Mouse (Mus musculus): ENCODE data around the gene Atp6v1g2. TPM values are rescaled to one million over a fixed set of nuclear protein-coding genes. Genes with fewer than 3 reads are reported as not detected.
A peak's percentile ranks its signal among the peaks of the same experiment; 100 is the strongest.

The Atp6v1g2 gene
- polyA plus RNA-seq, 1 experiment from 2014 or later: 5.9 TPM

GRCm38 (mm10) chr17:35269653-35270347, 36.3 kb downstream of the Atp6v1g2 start:
- no peak overlapping the region for H3K4me2 ChIP-seq (ENCODE audit: low read depth, low read length)
- H3K9ac ChIP-seq (ENCODE audit: low read length): no peak overlapping the region
- no peak overlapping the region for H3K27ac ChIP-seq (ENCODE audit: low read length)
- 28% methylated on average over 3 of the region's 3 CpGs for WGBS
- H3K4me3 ChIP-seq (ENCODE audit: low read length): no peak overlapping the region
- H3K9me3 ChIP-seq (ENCODE audit: control insufficient read depth, low read length): no peaks in the 10 kb centered on the region
- no peaks in the 10 kb centered on the region for H3K27me3 ChIP-seq (ENCODE audit: control insufficient read depth, insufficient read depth, low read depth, low read length)
- ATAC-seq (ENCODE audit: low read depth): no peak
- H3K36me3 ChIP-seq (ENCODE audit: control insufficient read depth, insufficient read depth, low read length): no peaks in the 10 kb centered on the region
- no peaks in the 10 kb centered on the region for H3K4me1 ChIP-seq (replicated peaks; ENCODE audit: control insufficient read depth, insufficient read depth, low read length)

GRCm38 (mm10) chr17:35272249-35272648, 38.8 kb downstream of the Atp6v1g2 start:
- Histone ChIP-seq H3K9ac (ENCODE audit: low read length) (no peak overlapping the region), H3K4me3 (ENCODE audit: low read length) (no peak overlapping the region), H3K4me1 (replicated peaks; ENCODE audit: control insufficient read depth, insufficient read depth, low read length) (no peaks in the 10 kb centered on the region), H3K9me3 (ENCODE audit: control insufficient read depth, low read length) (no peaks in the 10 kb centered on the region), H3K4me2 (ENCODE audit: low read depth, low read length) (no peak overlapping the region), H3K36me3 (ENCODE audit: control insufficient read depth, insufficient read depth, low read length) (no peaks in the 10 kb centered on the region), H3K27me3 (ENCODE audit: control insufficient read depth, insufficient read depth, low read depth, low read length) (peaks cover 12% of the 10 kb centered on the region), H3K27ac (ENCODE audit: low read length) (no peak overlapping the region)
- no peak for ATAC-seq (ENCODE audit: low read depth)
- WGBS: 65% methylated on average over 3 of the region's 3 CpGs

GRCm38 (mm10) chr17:35274770-35275169, 41.3 kb downstream of the Atp6v1g2 start:
- no peaks in the 10 kb centered on the region for H3K4me1 ChIP-seq (replicated peaks; ENCODE audit: control insufficient read depth, insufficient read depth, low read length)
- ATAC-seq (ENCODE audit: low read depth): peak; percentile 68; the same call in 1 of the 2 replicates
- no peak overlapping the region for H3K9ac ChIP-seq (ENCODE audit: low read length)
- H3K27me3 ChIP-seq (ENCODE audit: control insufficient read depth, insufficient read depth, low read depth, low read length): peaks cover 12% of the 10 kb centered on the region
- whole genome bisulfite sequencing: 3% methylated on average over 11 of the region's 11 CpGs
- H3K27ac ChIP-seq (ENCODE audit: low read length): no peak overlapping the region
- H3K4me2 ChIP-seq (ENCODE audit: low read depth, low read length): no peak overlapping the region
- no peaks in the 10 kb centered on the region for H3K9me3 ChIP-seq (ENCODE audit: control insufficient read depth, low read length)
- H3K4me3 ChIP-seq (ENCODE audit: low read length): no peak overlapping the region
- H3K36me3 ChIP-seq (ENCODE audit: control insufficient read depth, insufficient read depth, low read length): no peaks in the 10 kb centered on the region

- Histone ChIP-seq H3K9me3 (ENCODE audit: control insufficient read depth, low read length) (no peaks in the 10 kb centered on the region), H3K4me1 (replicated peaks; ENCODE audit: control insufficient read depth, insufficient read depth, low read length) (no peaks in the 10 kb centered on the region), H3K4me3 (ENCODE audit: low read length) (no peak overlapping the region), H3K4me2 (ENCODE audit: low read depth, low read length) (no peak overlapping the region), H3K9ac (ENCODE audit: low read length) (no peak overlapping the region), H3K27me3 (ENCODE audit: control insufficient read depth, insufficient read depth, low read depth, low read length) (peaks cover 12% of the 10 kb centered on the region), H3K36me3 (ENCODE audit: control insufficient read depth, insufficient read depth, low read length) (no peaks in the 10 kb centered on the region), H3K27ac (ENCODE audit: low read length) (no peak overlapping the region)
- no peak for ATAC-seq (ENCODE audit: low read depth)
- 13% methylated on average over 13 of the region's 13 CpGs for WGBS
Measured at GRCm38 (mm10) chr17:35276304-35276864, 42.9 kb downstream of the Atp6v1g2 start.

GRCm38 (mm10) chr17:35278049-35278448, 44.6 kb downstream of the Atp6v1g2 start:
- peaks cover 12% of the 10 kb centered on the region for H3K27me3 ChIP-seq (ENCODE audit: control insufficient read depth, insufficient read depth, low read depth, low read length)
- 77% methylated on average over 8 of the region's 8 CpGs for WGBS
- no peak overlapping the region for H3K27ac ChIP-seq (ENCODE audit: low read length)
- H3K36me3 ChIP-seq (ENCODE audit: control insufficient read depth, insufficient read depth, low read length): no peaks in the 10 kb centered on the region
- ATAC-seq (ENCODE audit: low read depth): no peak
- H3K4me1 ChIP-seq (replicated peaks; ENCODE audit: control insufficient read depth, insufficient read depth, low read length): no peaks in the 10 kb centered on the region
- H3K9me3 ChIP-seq (ENCODE audit: control insufficient read depth, low read length): no peaks in the 10 kb centered on the region
- H3K9ac ChIP-seq (ENCODE audit: low read length): no peak overlapping the region
- H3K4me3 ChIP-seq (ENCODE audit: low read length): no peak overlapping the region
- no peak overlapping the region for H3K4me2 ChIP-seq (ENCODE audit: low read depth, low read length)

GRCm38 (mm10) chr17:35278957-35279688, 45.7 kb downstream of the Atp6v1g2 start:
- WGBS: 78% methylated on average over 13 of the region's 13 CpGs
- Histone ChIP-seq H3K4me3 (ENCODE audit: low read length) (no peak overlapping the region), H3K4me1 (replicated peaks; ENCODE audit: control insufficient read depth, insufficient read depth, low read length) (no peaks in the 10 kb centered on the region), H3K27me3 (ENCODE audit: control insufficient read depth, insufficient read depth, low read depth, low read length) (peaks cover 12% of the 10 kb centered on the region), H3K27ac (ENCODE audit: low read length) (no peak overlapping the region), H3K9ac (ENCODE audit: low read length) (no peak overlapping the region), H3K9me3 (ENCODE audit: control insufficient read depth, low read length) (no peaks in the 10 kb centered on the region), H3K36me3 (ENCODE audit: control insufficient read depth, insufficient read depth, low read length) (no peaks in the 10 kb centered on the region), H3K4me2 (ENCODE audit: low read depth, low read length) (no peak overlapping the region)
- ATAC-seq (ENCODE audit: low read depth): no peak

GRCm38 (mm10) chr17:35280276-35280675, 46.8 kb downstream of the Atp6v1g2 start:
- no peak for ATAC-seq (ENCODE audit: low read depth)
- Histone ChIP-seq H3K27me3 (ENCODE audit: control insufficient read depth, insufficient read depth, low read depth, low read length) (peaks cover 12% of the 10 kb centered on the region), H3K27ac (ENCODE audit: low read length) (no peak overlapping the region), H3K9me3 (ENCODE audit: control insufficient read depth, low read length) (no peaks in the 10 kb centered on the region), H3K4me3 (ENCODE audit: low read length) (no peak overlapping the region), H3K4me1 (replicated peaks; ENCODE audit: control insufficient read depth, insufficient read depth, low read length) (no peaks in the 10 kb centered on the region), H3K9ac (ENCODE audit: low read length) (no peak overlapping the region), H3K36me3 (ENCODE audit: control insufficient read depth, insufficient read depth, low read length) (no peaks in the 10 kb centered on the region), H3K4me2 (ENCODE audit: low read depth, low read length) (no peak overlapping the region)
- WGBS: 55% methylated on average over 3 of the region's 3 CpGs

- H3K36me3 ChIP-seq (ENCODE audit: control insufficient read depth, insufficient read depth, low read length): no peaks in the 10 kb centered on the region
- H3K9me3 ChIP-seq (ENCODE audit: control insufficient read depth, low read length): no peaks in the 10 kb centered on the region
- no peak overlapping the region for H3K27ac ChIP-seq (ENCODE audit: low read length)
- no peaks in the 10 kb centered on the region for H3K4me1 ChIP-seq (replicated peaks; ENCODE audit: control insufficient read depth, insufficient read depth, low read length)
- no peaks in the 10 kb centered on the region for H3K27me3 ChIP-seq (ENCODE audit: control insufficient read depth, insufficient read depth, low read depth, low read length)
- no peak overlapping the region for H3K4me3 ChIP-seq (ENCODE audit: low read length)
- no peak overlapping the region for H3K9ac ChIP-seq (ENCODE audit: low read length)
- no peak for ATAC-seq (ENCODE audit: low read depth)
- H3K4me2 ChIP-seq (ENCODE audit: low read depth, low read length): no peak overlapping the region
Measured at GRCm38 (mm10) chr17:35285431-35285830, 52.0 kb downstream of the Atp6v1g2 start.
